Mouse (Mus musculus) bone marrow, adult 2 months (tissue): ENCODE data around the gene Iqsec3. TPM values are rescaled to one million over a fixed set of nuclear protein-coding genes. Genes with fewer than 3 reads are reported as not detected.

Source experiments
- H3K27ac ChIP-seq: fragments of 200-500 bp; 2 replicates; pipeline ENCODE4 v1.5.1; 2012; ENCODE audit warnings: low read depth, mild to moderate bottlenecking, control low read depth, inconsistent platforms, low read length; ENCODE audit not compliant: control insufficient read depth, poor library complexity, insufficient read depth
- H3K4me1 ChIP-seq: fragments of 200-500 bp; 2 replicates; pipeline ENCODE4 v1.6.1; 2011; ENCODE audit warnings: low read length; ENCODE audit not compliant: control insufficient read depth, insufficient read depth
- H3K4me3 ChIP-seq: fragments of 200-500 bp; replicated peaks from 2 replicates; pipeline ENCODE3; 2011; ENCODE audit warnings: mild to moderate bottlenecking, low read depth, low read length, control low read depth; ENCODE audit not compliant: control insufficient read depth
- CTCF ChIP-seq: fragments of 200-500 bp; IDR thresholded peaks from 2 replicates; pipeline ENCODE4 v1.5.1; 2011; ENCODE audit warnings: low read length, control low read depth; ENCODE audit not compliant: control insufficient read depth, insufficient read depth
- POLR2A ChIP-seq: fragments of 200-500 bp; IDR thresholded peaks from 2 replicates; pipeline ENCODE4 v1.6.1; 2011; ENCODE audit warnings: low read depth, mild to moderate bottlenecking, control low read depth, low read length, borderline replicate concordance; ENCODE audit not compliant: control insufficient read depth
- WGBS: fragments of 180-500 bp; shearing (Covaris S2); methylation state at CpG from one replicate; pipeline ENCODE4 v1.1.7; 2018; 5-methylcytosine and 5-hydroxymethylcytosine counted together
- polyA plus RNA-seq: library from polyadenylated mRNA; stranded (reverse); fragments of >200 nt; gene quantifications from 2 replicates; pipeline ENCODE4 v1.2.4, GENCODE M21; 2011; ENCODE audit warnings: low replicate concordance; ENCODE audit not compliant: missing spikeins, insufficient read depth, insufficient read length

The Iqsec3 gene
- polyA plus RNA-seq, 1 experiment: not detected

DNA sequence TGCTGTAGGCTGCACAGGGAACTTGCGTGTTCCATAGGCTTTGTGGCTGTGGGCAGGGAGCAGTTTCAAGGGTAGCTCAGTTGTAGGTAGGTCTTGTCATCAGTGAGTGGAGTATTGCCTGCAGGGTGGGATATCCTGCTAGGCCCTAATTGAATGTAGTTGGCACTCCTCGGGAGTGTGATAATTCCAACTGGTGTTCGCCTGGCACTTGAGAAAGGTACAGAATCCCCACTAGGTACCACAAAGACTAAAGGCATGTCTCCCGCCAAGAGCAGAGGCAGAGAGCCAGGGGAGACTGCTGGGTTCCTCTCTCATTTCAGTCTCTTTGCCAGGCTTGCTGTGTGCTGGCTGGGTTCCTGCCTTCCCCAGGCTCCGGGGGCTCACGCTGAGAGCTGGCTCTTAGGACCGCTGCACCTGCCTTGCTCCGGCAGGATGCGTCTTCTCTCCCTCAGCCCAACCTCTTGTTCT, 145.0 kb downstream of the Iqsec3 start:
- Histone ChIP-seq H3K4me3 (no peak overlapping the region), H3K4me1 (no peaks in the 10 kb centered on the region), H3K27ac (no peak overlapping the region)
- TF ChIP-seq POLR2A: no peak
- no peak for TF ChIP-seq CTCF
- WGBS: 85% methylated on average over 9 of the region's 9 CpGs

DNA sequence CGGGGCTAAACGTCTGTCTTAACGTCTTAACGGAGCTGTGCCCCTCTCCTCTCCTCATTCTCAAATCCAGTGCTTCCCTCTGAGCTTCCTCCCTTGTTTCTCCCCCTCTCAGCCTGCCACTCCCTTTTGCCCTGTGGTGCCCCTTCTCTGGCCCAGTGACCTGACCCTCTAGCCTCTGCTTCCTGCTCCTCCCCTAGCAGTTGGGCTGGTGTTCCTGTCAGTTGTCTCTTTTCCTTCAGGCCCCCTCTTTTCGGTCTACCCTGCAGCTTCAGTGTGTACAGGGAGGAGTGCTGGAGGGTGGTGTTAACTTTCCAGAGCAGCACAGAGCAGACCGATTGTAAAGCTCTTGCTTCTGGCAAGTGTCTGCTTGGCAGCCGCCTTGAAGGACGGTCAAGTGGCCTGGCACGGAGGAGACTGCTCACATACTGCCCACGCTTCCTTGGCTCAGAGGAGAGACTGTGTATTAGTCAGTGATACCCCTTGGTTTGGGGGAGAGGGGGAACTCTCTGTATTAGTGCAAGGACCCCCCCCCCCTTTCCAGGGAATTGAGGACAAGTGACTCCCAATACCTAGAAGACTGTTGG, 146.9 kb downstream of the Iqsec3 start:
- Histone ChIP-seq H3K4me3 (no peak overlapping the region), H3K4me1 (no peaks in the 10 kb centered on the region), H3K27ac (no peak overlapping the region)
- TF ChIP-seq POLR2A (no peak), CTCF (no peak)
- 35% methylated on average over 10 of the region's 10 CpGs for WGBS

DNA sequence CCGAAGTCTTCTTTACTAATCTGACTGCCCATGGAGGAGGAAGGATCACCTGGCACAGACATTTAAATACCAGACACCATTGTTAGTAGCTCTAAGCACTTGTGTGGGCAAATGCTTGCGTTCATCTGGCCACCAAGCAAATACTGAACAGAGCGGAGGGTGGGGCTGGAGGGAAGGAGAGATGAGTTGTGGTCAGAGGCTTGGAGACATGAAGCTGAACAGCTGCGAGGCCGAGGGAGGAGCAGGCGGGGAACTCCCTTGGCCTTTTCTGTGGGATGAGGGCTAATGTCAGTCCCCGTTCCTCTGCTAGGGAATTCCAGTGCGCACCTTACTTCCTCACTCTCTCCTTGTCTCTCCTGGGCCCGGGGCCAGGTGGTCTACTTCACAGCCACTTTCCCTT, 147.7 kb downstream of the Iqsec3 start:
- Histone ChIP-seq H3K27ac (no peak overlapping the region), H3K4me1 (no peaks in the 10 kb centered on the region), H3K4me3 (no peak overlapping the region)
- WGBS: 39% methylated on average over 9 of the region's 9 CpGs
- TF ChIP-seq POLR2A: no peak
- TF ChIP-seq CTCF: no peak

DNA sequence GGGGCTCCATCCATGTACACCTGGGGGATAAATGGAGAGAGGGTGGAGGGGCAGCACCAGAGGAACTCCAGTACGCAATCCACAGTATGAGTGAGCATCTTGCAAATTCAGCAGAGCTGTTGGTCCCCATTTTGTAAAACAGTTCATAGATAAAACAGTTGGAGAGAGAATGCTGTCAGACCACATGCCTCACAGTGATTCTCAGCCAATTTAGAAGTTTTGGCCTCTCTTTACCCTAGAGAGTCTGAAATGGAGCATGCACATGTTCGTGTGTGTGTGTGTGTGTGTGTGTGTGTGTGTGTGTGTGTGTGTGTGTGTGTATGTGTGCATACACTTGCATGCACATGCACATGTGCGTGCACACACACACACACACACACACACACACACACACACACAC, 148.2 kb downstream of the Iqsec3 start:
- 68% methylated on average over 2 of the region's 3 CpGs for WGBS
- no peak overlapping the region for H3K27ac ChIP-seq
- TF ChIP-seq CTCF (no peak), POLR2A (no peak)
- no peaks in the 10 kb centered on the region for H3K4me1 ChIP-seq
- H3K4me3 ChIP-seq: no peak overlapping the region

Other genes with a start within 250 kb of the Iqsec3 start
- gene Usp18, start 227.8 kb downstream of the Iqsec3 start, polyA plus RNA-seq: 16.0 and 16.5 TPM in 2 replicates
- gene Slc6a13, start 173.5 kb downstream of the Iqsec3 start, polyA plus RNA-seq: 2.2 and 3.6 TPM in 2 replicates
- 4.5 and 6.3 TPM in 2 replicates for gene Slc6a12, start 130.6 kb downstream of the Iqsec3 start, polyA plus RNA-seq
- 0.41 and 0.42 TPM in 2 replicates for gene A2m, start 161.7 kb upstream of the Iqsec3 start, polyA plus RNA-seq